Mouse (Mus musculus): Measurements from ENCODE around the gene Pgd.

Gene Pgd

DNA sequence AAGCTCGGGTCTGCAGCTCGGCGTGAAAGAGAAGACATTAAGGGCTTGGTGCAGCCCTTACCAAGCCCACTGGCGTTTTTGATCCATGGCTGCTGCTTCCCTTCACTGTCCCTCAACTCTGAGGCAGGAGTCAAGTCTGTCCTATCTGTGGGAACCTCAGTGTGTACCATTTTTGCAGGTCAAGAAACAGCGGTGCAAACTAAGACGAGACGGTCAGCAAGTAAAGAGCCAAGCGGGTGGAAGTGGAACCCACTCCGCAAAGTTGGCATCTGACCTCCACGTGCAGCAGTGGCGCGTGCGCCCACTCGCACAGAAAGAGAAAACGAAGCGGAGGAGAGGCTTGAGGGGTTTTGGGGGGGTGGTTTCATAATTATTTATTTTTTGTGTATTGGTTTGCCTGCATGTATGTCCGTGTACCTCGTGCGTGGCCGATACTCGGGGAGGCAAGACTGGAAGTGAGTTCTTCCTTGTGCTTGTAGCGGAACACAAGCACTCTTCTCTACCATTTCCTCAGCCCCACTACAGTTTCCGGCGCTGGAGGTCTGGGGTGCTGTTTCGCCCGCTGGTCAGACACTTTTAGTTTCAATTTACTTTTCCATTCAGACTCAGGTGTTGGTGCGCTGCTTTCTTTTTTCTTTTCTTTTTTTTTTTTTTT is 513 bp upstream of the Pgd start:
- DNase-seq = peak; percentile 62 to 64

DNA sequence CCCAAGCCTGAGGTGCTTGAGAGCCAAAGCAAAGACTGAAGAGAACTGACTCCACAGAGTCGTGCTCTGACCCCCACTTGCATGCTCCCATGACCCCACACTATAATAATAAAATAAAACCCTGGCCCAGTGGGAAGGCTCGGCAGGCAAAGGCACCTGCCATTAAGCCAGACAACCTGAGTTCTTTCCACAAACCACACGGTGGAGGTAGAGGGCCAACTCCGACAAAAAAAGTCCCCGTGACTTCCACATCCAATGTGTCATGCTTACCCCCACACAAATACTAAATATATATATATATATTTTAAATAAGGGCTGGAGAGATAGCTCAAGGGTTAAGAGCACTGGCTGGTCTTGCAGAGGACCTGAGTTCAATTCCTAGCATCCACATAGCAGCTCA is 2.4 kb downstream of the Pgd start:
- no peak for DNase-seq

DNA sequence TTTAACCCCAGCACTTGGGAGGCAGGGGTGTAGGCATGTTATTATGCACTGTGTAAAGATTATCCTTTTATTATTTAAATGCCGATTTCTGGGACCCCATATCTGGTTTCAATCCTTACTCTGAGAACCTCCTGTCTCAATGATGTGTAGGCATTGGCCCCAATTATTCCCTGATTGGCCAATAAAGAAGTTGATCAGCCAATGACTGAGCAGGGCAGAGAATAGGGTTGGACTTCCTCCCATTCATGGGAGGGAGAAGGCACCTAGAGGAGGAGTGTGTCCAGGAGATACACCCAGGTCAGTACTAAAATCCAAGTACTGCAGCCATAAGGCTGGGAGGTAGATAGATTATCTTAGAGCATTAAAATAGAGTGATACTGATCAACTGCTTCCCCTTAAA is 3.4 kb downstream of the Pgd start:
- DNase-seq = no peak

DNA sequence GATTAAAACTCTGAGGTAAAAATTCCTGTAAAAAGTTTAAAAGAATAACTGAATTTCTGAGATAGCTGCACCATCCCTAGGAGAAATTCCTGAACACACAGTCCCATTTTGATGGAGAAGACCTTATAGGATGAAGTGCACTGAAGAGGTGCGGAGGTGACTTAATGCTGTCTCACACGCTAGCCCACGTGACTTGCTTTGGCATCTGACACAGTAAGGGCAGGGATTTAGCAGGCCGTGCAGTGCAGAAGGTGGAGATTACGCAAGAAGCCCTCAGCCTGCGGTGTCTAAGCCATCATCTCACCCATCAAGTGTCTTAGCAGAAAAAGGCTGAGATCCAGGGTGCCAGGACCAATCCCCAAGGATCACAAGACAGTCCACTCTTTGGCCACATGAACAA is 5.4 kb downstream of the Pgd start:
- DNase-seq = no peak

DNA sequence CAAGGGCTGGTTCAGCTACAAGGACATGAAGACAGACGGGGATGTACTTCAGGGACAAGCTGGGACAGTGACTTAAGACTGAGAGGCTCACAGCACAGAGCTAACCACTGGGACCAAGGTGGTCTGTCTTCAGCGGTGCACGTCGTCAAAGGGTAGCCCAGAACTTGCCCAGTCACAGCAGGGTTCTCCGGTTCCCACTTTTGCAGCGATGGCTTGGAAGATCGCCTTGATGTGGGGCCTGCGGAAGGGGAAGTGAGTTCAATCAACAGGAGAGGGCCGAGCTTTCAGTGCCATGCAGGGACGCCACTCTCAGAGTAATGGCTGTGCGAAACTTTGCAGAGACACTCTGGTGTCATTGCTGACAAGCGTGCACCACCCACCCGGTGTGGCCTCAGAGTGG is 6.7 kb downstream of the Pgd start:
- DNase-seq = no peak

DNA sequence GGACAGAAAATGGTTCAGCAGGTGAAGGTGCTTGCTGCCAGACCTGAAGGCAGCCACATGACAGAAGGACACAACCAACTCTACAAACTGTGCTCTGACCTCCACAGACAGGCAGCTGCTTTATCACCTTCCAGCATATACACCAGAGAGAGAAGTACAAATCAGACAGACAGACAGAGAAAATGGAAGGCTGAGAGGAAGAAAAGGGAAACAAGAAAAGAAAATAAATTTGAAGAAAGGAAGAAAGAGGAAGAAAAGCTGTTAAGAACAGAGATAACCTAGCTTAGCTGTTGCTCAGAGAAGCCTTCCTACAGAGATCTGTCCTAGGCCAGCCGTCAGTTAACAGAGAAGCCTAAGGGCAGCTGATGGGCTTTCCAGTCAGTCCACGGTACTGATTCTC is 7.4 kb downstream of the Pgd start:
- no peak for DNase-seq

DNA sequence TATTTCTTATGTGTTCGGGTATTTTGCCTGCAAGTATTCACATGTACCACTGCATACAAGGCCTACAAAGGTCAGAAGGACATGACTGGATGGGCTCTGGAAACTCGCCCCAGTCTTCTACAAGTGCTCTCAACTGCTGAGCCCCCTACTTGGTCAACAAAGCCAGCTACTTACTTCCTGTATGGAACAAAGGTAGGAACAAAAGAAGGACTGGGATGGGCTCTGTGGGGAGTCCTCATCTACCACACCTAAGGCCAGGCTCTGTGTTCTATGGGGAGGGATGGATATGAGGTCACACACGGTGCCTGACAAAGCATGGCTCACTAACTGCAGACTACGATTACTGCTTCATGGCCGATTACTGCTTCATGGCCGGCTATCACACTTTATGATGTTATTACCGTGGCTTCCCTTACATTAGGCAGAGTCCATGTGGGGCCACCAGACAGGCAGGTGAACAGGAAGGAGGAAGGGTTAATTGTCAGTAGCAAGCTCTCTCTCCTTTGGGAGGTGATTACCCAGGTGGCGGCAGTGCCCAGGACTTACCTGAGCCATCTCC is 9.1 kb downstream of the Pgd start:
- no peak for DNase-seq

DNA sequence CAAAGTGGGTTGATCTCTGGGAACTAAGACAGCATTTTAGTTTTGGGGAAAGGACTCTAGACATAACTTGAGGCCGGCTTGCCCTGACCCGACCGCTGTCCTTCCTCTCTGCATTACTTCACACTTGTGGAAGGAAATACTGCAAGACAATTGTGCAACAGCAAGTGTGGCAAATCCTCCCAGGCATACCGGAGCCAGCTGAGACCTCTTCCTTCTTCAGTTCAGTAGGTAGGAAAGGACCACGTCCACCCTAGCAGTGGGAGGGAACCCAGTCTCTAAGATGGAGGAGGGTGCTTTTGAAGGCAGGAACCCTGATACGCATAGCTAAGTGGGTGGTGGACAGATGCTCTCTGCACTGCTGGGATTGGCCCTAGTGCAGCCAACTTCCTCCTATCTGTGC is 10.9 kb downstream of the Pgd start:
- DNase-seq = no peak

DNA sequence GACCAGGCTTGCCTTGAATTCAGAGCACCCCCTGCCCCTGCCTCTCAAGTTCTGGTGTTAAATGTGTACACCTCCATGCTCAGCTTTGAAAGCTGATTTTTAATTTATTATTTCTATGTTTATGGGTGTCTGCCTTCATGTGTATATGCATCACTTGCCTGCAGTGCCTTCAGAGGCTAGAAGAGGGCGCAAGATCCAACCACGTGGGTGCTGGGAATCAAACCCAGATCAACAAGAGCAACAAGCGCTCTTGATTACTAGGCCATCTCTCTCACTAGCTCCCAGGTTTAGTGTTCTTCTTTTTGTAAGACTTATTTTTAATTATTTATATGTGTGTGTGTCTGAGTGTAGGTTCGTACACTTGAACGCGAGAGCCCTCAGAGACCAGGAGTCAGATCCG is 11.7 kb downstream of the Pgd start:
- no peak for DNase-seq

DNA sequence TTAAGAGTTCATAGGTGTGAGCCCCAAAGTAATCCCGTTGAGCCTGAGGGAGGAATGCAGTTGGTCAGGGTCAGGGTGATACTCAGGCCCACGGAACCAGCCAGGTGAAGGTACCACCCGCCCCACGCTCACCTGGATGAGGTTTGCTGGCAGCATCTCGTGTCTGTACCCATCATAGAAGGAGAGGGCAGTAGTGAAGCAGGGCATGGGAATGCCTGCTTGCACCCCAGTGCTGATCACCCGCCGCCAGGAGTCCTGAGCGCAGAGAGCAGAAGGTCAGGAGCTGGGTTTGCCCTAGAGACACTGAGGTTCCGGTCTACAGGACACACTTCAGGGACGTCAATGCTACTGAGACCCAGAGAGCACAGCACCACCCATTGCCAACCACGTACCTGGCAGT is 15.8 kb downstream of the Pgd start:
- DNase-seq = no peak

DNA sequence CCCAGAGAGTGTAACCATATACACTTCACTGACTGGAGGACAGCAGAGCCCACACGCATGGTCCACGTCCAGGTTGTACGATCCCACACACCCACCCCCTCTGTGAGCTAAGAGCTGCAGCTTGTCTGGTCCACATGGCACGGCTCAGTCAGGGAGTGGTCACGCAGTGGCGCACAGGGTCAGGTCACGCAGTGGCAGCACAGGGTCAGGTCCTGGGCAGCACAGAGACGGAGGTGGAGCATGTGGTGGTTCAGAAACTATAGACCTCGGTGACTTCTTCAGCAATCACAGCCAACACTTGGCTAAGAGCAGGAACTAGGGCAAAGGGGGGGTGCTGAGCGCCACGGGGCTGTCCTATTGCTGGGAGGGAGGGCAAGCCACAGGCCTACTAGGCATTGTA is 16.3 kb downstream of the Pgd start:
- no peak for DNase-seq

DNA sequence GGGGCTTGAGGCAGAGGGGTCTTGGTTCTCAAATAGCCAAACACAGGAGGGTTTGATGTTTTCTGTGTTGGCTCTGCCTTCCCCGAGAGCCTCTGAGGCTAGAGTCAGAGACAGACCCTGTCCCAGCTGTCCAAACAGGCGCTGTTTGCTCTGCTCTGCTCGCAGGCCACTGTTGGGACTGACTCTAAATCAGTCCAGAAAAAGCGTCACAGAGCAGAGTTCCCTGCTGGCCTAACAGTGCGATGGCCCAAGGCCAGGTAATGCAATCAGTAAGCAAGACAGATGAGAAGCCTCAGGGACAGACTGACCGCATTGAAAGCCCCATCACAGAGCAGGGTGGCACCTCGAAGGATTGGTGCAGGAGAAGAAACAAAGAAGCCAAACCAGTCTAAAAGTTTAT is 17.0 kb downstream of the Pgd start:
- DNase-seq = no peak

DNA sequence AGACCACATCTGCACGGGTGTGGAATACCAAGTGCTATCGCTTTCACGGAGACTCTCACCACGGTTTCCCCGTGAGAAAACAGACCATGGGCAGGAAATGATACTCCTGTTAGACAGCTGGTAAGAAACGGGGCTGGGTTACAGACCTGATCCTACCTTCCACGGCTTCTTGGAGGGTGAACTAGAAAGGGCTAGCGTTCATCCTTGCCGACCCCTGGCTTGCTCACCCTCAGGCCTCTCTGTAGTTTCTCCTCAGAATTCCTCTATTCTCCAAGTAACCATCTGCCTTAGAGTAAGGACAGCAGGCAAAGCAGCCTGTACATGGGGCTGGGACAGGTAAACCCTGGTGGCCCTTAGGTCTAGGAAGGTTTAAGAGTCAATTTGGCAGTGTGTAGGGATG is 17.4 kb downstream of the Pgd start:
- DNase-seq = no peak

DNA sequence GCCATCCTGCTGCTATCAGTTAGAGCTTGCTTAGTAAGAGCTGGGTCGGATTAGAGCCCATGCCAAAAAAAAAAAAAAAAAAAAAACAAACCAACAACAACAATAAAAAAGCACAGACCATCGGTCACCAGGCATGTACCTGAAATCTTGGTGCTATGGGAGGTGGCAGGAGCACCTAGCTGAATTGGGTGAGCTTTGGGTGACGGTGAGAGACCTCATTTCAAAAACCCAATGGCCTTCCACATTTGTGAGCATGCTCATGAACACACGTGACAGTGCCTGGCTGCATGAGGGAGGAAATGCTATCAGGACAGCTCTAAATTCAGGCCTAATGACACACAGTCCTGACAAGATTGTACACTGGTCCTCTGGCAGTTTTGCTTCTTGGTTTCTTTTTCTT is 18.5 kb downstream of the Pgd start:
- DNase-seq = no peak

DNA sequence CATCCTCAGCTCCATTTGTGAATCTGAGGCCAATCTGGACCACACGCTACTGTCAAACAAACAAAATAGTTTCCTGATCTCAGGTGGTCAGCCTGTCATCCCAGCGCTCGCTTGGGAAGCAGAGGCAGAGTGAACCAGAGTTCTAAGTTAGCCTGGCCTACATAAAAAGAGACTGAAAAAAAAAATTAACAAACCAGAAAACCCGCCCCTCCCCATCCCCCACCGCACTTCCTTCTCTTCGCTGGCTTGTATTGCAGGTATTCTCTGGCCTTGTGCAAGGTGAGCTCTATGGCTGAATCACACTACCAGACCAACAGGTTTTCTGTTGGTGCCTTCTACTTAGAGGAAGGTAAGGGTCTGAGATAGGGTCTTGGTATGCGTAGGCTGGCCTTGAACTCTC is 19.0 kb downstream of the Pgd start:
- no peak for DNase-seq

DNA sequence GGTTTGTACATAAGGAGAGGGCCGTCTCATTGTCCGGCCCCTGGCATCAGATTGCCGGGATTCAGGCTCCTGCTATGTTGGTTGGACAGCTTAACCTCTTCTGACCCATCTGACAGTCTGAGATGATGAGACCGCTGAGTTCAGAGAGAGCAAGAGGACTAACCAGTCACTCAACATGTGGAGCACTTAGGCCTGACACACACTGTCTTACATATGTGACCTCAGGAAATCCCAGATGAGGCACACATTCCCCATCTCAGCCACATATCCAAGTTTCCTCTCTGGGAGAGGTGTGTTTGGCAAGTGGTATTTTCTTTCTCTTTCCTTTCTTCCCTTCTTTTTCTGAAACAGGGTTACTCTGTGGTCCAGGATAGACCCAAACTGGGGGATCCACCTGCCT is 21.4 kb downstream of the Pgd start:
- DNase-seq = no peak

DNA sequence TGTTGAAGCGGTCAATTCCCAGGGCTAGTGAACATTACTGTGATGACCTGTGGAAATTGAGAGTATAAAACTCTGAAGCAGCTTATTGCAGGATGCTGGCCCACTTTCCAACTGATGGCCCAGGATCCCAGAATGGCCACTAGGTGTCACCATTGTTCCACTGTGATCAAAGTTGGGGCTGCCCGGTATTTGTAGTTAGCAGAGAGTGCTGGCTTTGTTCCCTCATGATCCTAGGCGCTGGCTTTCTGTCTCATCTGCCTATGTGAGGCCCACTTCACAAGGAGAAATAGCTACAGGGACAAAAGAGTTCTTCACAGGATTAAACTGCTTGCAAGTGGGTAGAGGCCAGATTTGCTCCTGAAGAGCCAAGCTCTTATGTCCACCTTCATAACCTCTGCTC is 22.1 kb downstream of the Pgd start:
- peak; percentile 86 to 87 for DNase-seq

DNA sequence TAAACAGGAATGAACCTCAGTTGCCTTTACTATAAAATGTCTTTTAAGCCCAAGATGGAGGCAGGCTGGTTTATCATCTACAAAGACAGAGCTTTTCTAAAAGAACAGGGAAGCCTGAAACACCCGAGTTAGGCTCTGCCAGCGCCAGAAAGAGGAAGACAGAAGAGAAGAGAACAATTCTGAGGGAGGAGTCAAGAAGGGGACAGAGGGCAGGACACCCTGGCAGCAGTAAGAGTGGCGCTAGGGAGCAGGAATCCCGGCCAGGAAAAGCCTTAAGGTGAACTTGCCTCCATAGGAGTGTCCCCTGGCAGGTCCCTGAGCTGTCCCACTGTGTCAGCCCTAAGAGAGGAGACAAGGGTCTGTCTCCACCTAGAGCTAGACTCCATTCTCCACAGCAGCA is 23.0 kb downstream of the Pgd start:
- DNase-seq = no peak

DNA sequence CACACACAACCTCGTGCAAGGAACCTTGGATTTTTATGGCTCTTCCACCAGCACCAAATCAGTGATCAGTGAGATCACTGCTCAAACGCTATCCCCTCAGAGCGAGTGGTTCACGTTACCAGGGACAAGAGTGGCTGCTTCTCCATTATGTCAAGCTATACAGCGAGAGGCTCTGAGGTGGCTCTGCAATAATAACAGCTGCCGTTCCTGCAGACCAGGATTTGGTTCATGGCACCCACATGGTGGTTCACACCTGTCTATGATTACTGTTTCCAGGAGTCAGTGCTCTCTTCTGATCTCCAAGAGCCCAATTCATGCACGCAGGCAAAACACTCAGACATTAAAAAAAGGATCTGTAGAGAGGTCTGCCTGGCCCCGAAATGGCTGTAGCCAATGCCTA is 28.1 kb downstream of the Pgd start:
- DNase-seq = no peak

DNA sequence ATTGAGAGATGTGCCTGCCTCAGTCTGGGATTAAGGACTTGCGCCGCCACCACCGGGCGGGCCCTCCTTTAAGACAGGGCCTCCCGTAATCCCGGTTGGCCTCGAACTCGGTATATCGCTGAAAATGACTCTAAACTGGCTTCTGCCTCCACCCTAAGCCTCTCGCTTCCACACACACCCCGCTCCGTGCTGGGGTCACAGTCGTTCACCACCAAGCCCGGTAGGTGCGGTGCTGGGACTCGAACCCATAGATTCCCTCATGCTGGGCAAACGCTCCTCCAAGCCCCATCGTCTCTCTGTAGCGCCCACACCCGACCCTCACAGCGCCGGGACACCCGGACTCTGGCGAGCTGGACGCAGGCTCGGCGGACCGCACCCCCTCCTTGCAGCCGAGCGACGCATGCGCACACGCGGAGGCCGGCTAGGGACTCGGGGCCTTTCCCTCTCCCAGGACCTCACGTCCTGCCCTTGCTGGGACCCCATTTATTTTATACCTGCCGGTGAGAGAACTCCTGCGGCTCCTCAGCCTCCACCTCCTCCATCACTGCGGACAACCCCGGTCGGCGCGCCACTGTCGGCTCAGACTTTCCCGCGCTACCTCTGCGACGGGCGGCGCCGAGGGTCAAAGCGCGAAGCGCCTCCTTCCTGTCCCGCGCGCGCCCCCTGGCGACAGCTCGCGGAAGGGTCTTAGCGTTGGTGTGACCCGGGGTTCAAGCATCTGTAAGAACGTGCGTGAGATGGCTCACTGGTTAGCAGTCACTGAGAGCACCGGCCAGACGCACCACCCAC is 29.4 kb downstream of the Pgd start, which contains the start of gene Cenps:
Gene Cenps, minus strand, starts transcription at position 648 of the 789 bp plus-strand sequence.
- peak; percentile 93 to 95 for DNase-seq

DNA sequence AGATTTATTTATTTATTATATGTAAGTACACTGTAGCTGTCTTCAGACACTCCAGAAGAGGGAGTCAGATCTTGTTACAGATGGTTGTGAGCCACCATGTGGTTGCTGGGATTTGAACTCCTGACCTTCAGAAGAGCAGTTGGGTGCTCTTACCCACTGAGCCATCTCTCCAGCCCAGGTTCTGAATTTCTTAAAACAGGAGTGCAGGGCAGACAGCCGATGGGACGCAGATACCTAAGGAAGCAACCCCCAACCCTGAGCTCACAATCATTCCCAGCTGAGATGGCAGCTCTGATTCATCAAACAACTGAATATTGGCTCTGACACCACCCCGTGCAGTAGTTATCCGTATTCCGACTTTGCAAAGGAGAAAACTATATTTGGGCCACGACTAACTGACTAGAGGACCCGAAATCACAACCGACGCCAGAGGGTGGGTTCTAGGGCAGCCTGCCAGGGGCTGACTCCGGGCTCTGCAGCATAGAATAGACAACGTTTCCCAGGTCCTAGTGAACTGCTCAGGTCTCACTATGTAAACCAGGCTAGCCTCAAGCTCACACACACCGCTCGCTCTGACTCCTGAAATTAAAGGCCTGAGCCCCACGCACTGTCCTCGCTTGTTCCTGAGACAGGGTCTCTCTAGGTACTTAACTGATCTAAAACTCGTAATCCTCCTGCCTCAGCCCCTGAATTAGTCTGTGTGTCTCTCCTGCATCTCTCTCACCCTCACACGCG is 30.3 kb downstream of the Pgd start:
- DNase-seq = no peak

DNA sequence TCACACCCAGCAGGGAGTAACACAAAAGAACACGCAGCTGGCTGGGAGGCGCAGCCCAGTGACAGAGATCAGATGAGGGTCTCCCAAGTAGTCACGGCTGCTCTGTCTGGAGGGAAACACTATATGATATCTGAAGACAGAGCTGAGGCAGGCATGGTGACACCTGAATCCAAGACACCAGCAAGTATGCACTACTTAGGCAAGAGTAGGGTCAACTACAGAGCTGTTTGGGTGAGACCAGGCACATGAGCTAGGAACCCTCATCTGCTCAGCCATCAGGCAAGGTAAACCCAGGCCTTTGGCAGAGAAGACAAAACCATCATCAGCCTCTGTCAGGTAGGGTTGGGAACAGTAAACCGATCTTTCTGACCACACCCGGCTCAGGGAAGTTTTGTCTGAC is 33.2 kb downstream of the Pgd start:
- no peak for DNase-seq

DNA sequence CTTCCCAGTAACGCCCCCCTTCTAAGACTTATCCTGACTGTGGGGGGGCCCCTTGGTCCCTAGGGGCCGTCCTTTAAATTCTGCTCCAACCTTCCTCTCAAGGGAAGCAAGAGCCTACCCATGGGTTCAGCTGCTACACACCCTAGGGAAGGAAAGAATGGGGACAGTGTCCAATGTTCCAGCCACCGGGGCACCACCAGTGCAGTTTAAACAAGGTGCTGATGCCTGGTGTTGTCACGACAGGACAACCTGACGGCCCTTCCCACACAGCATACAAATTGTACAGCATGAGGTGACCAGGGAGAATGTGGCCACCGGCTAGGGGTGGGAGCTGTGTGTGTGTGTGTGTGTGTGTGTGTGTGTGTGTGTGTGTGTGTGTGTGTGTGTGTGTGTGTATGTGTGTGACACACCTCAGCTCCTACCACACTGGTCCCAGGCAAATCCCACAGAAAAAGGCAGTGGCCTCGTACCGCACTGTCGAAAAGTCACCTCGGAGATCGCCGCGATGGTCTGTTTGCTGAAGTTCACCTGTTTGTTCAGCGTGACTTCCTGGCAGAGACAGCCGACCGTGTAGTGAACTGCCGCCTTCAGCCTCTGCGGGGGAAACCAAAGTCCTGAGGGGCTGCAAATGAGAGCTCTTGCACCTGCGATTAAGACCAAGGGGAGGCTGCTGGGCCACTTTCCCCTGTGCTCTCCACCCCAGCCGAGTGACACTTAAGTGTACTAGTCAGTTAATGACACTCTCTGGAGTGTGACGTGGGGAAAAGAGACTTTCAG is 34.6 kb downstream of the Pgd start:
- peak; percentile 74 to 75 for DNase-seq

All from B cell, adult 2 months (primary cell).